Mouse (Mus musculus) G1E (cell line): ENCODE results near the gene Diablo.

Source experiments
- CTCF ChIP-seq: IDR thresholded peaks from 2 replicates; pipeline ENCODE4 v1.5.1; 2012; ENCODE audit warnings: low read depth, low read length, inconsistent platforms, mixed read lengths
- GATA1 ChIP-seq: IDR thresholded peaks from 2 replicates; pipeline ENCODE4 v1.6.1; 2012; ENCODE audit warnings: borderline replicate concordance, low read length, inconsistent platforms, mixed read lengths
- POLR2AphosphoS5 ChIP-seq: IDR thresholded peaks from 2 replicates; pipeline ENCODE4 v1.6.1; 2012; ENCODE audit warnings: low read depth, low read length, inconsistent platforms; ENCODE audit not compliant: insufficient replicate concordance
- TAL1 ChIP-seq: conservative IDR thresholded peaks from 2 replicates; pipeline ENCODE4 v1.6.1; 2012; ENCODE audit warnings: low read depth, low read length, inconsistent platforms, mixed read lengths

DNA sequence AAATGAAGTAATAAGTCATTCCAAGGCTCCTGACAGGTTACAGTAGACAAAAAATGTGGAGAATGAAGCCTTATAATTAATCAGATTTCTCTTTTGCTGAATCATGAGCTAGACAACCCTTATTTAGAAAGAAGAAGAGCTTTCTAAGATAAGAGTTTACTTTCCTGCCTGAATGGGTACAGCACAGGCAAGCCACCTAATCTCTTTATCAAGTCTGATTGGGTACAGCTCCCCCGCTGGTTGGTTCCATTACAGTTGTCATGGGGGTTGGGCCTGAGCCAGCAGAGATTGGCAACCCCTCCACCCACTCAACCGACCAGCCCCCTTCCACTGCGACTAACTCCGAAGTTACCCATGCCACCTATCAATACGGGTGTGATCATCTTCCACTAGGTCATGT is 62.6 kb downstream of the Diablo start:
- TF ChIP-seq GATA1 (no peak), CTCF (no peak), POLR2AphosphoS5 (no peak), TAL1 (no peak)
